Mouse (Mus musculus) liver, postnatal 0 days (tissue): ENCODE results near the gene Supt3.

Experiments
- CTCF ChIP-seq: sonication (generic); IDR thresholded peaks from 2 replicates; pipeline ENCODE4 v1.5.1; 2016; ENCODE audit warnings: antibody characterized with exemption, low read depth
- EP300 ChIP-seq: IDR thresholded peaks from 2 replicates; pipeline ENCODE4 v1.6.1; 2016; ENCODE audit warnings: antibody characterized with exemption, low read depth, mild to moderate bottlenecking

- TF ChIP-seq EP300 (peak; percentile 66), CTCF (no peak)
Observed at GRCm38 (mm10) chr17:44829587-44829986, 52.6 kb downstream of the Supt3 start.
